Comparison of ENCODE assay signal across 1 mouse cellular context in the genomic region with DNA sequence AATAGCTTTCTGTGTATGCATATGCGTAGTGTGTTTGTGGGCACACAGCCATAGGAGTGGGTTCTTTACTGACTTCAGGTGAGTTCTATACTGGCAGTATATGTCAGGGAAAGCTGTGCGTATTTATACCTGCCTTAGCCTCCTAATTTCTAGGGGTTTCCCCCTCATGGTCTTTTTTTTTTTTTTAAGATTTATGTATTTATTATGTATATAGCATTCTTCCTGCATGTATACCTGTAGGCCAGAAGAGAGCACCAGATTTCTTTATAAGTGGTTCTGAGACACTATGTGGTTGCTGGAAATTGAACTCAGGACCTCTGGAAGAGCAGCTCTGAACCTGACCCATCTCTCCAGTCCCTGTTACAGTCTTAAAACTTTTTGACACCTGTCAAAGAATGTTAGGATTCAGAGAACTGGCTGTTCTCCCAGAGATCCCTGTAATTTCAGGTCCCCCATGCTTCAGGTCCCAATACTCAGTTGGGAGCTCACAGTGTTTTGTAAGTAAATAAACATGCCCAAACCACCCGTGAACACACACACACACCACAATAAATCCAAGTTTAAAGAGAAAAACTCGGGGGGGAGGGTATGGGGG.
A peak's percentile ranks its signal among the peaks of the same experiment; 100 is the strongest.
TF ChIP-seq lines count a peak whose summit lies in the region.

No protein-coding gene starts in this region.

TF ChIP-seq in MEL, 35 proteins besides CTCF, POLR2A, EP300 and RAD21:
- peak; percentile 37; the same call in 1 of the 2 replicates for TF ChIP-seq ZNF384 (IDR thresholded peaks at IDR 0.05; ENCODE audit: low read depth, low read length)
- TF ChIP-seq MAFK (IDR thresholded peaks at IDR 0.05; ENCODE audit: borderline replicate concordance, low read depth, low read length): no peak
TF ChIP-seq in MEL: peak in this region for 1.
